Mouse (Mus musculus): ENCODE results near the gene Ddx46. TPM values are rescaled to one million over a fixed set of nuclear protein-coding genes. Genes with fewer than 3 reads are reported as not detected.
A peak's percentile ranks its signal among the peaks of the same experiment; 100 is the strongest.
"Not testable (repeated sequence)": the region's sequence is repeated elsewhere in the genome, so short reads cannot be mapped to it uniquely, and the experiment has no call there.

Ddx46 gene
- polyA plus RNA-seq, 1 experiment = 33.9 TPM

GRCm38 (mm10) chr13:55636185-55636983 lies 1.6 kb downstream of the Ddx46 start:
- DNase-seq (ENCODE audit: low spot score) = no peak

DNA sequence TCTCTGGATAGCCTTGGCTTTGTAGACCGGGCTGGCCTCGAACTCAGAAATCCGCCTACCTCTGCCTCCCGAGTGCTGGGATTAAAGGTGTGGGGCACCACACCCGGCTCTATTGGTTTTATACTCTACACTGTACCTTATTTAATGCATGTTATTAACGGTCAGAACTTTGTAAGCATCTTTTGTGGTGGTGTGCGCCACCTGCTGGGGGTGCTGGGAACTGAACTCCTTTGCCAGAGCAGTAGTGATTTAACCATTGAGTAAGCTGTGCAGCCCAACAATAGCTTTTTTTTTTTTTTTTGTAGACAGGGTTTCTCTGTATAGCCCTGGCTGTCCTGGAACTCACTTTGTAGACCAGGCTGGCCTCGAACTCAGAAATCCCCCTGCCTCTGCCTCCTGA lies 5.7 kb downstream of the Ddx46 start:
- DNase-seq (ENCODE audit: low spot score) = peak; percentile 55

DNA sequence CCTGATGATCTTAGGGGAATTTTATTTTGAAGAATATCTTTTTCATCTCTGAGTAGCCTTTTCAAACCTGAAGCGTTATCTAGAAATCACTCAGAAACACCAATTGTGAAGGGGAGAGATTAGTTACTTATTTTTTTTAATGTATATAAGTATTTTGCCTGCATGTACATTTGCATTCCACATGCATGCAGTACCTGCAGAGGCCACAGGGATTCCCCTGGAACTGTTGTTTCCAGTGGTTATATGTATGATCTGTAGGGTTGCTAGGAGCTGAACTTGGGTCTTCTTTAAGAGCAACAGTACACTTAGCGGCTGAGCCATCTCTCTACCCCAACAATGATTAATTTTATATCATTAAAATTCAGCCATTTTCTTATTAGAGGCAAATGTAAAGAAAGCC lies 9.7 kb downstream of the Ddx46 start:
- no peak for DNase-seq (ENCODE audit: low spot score)

- no peak for DNase-seq (ENCODE audit: low spot score)
These were observed 15.3 kb downstream of the Ddx46 start for GRCm38 (mm10) chr13:55650098-55650497.

DNA sequence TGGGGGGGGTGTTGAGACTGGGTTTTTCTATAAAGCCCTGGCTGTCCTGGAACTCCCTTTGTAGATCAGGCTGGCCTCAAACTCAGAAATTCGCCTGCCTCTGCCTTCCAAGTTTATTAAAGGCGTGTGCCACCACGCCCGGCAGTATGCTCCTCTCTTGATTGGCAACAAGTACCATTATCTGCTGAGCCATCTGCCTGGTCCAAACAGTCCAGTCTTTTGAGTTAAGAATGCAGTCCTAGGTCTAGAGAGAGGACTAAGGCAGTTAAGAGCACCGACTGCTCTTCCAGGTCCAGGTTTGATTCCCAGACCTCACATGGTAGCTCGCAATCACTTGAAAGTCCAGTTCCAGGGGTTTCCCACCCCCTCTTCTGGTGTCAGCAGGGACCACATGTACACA lies 16.2 kb downstream of the Ddx46 start:
- DNase-seq (ENCODE audit: low spot score) = no peak

DNA sequence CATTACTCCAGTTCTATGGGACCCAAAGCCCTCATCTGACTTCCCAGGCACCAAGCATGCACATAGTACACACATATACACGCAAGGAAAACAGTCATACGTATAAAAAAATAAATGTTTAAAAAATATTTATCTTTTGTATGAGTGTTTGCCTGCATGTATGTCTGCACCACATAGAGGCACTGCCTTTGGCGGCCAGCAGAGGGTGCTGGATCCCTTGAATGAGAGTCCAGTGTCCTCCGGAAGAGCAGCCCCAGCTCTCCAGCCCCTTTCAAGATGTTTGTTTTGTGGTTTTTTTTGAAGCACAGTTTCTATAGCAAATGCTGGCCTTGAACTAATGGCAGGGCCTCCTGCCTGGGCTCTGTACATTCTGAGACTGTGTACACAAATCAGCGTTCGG lies 33.7 kb downstream of the Ddx46 start:
- no peak for DNase-seq (ENCODE audit: low spot score)

GRCm38 (mm10) chr13:55672711-55673110 lies 37.9 kb downstream of the Ddx46 start:
- no peak for DNase-seq (ENCODE audit: low spot score)

- DNase-seq (ENCODE audit: low spot score) = no peak
These were observed 42.5 kb downstream of the Ddx46 start for GRCm38 (mm10) chr13:55677364-55677763.

GRCm38 (mm10) chr13:55682201-55682600 lies 47.4 kb downstream of the Ddx46 start:
- DNase-seq (ENCODE audit: low spot score) = no peak

DNA sequence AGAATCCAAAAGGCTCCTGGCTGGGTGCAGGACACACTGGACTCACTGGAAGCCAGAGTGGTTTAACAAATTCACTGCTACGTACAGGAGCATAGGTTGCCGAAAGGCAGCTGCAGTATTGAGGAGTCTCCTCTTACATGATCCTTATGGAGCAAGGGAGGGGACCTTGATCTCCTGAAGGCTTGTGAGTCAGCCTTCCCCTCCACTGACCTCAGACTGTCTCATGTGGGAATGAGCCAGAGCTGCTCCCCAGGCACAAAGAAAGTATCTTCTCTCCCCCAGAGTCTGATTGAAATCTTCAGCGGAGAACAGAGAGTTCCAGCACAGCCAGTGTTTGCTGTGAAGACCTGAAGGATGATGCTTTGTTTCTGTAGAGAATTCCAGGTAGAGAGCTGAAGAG lies 48.8 kb downstream of the Ddx46 start:
- no peak for DNase-seq (ENCODE audit: low spot score)

GRCm38 (mm10) chr13:55686107-55686633 lies 51.3 kb downstream of the Ddx46 start:
- no peak for DNase-seq (ENCODE audit: low spot score)

- DNase-seq (ENCODE audit: low spot score) = no peak
These were observed 53.2 kb downstream of the Ddx46 start for GRCm38 (mm10) chr13:55687927-55688602.

DNA sequence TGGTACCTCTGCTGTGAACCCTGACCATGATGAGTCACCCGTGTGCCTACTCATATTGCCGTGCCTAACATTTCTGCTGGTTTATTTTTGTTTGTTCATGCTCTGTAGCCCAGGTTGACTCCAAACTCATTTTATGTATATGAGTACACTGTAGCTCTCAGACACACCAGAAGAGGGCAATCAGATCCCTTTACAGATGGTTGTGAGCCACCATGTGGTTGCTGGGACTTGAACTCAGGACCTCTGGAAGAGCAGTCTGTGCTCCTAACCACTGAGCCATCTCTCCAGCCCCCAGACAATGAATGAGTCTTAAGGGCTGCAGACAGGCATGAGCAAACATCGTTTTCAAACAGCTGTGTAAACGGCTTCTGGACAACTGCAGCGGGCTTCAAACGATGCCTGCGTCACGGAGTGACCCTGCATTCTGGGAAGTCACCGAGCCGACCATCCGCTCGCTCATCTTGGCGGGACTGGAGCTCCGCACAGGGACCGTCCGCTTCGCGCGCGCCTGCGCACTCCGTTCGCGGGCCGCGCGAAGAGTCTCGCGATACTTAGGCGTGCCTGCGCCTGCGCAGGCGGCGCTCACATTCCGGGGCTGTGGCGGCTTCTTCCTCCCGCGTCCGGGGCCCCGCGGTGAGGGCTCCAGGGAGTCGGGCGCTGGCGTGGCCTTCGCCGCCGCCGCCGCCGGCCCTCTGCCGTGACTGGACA lies 57.9 kb downstream of the Ddx46 start, which contains the start of gene B230219D22Rik:
Gene B230219D22Rik, plus strand, starts transcription at position 590 of the 708 bp plus-strand sequence.
- peak; percentile 90 for DNase-seq (ENCODE audit: low spot score)

DNA sequence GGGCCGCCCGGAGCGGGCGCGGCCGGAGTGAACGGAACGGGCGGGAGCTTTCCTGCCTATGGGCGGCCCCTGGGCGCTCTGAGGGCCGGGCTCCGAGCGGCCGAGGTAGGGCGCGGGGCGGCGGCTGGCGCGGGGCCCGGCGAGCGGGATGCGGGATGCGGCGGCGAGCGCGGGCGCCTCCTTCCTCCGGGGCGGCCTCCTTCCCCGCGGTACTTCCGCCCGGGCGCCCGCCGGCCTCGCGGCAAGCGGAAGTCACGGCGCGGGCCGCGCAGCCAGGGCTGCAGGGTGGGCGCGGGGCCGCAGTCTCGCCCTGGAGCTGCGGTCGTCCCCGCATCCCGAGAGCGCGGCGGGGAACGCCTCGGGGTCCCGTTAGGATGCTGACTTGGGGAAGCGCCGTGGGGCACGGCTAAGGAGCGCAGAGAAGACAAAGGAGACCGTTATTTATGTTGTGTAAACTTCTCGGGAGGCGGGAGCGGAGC lies 58.5 kb downstream of the Ddx46 start:
- no peak for DNase-seq (ENCODE audit: low spot score)

DNA sequence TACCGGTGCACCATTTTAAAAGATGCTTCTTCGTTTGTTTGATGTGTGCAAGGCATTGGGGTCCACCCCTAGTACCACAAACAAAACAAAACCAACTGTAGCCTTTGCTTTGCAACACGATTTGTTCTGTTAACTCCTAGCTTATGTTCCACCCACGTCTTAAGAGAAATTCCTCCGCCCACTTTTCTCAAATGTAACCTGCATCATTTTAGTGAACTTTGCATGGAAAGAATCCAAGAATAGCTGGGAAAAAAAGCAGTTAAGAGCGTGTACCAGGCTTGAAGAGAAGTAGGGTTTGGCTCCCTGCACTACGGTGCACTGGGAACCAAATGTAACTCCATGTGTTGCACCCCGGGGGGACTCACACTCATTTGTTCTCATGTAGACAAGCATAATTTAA lies 59.3 kb downstream of the Ddx46 start:
- no peak for DNase-seq (ENCODE audit: low spot score)

- not testable (repeated sequence) for DNase-seq (ENCODE audit: low spot score)
These were observed 61.2 kb downstream of the Ddx46 start for GRCm38 (mm10) chr13:55695989-55696388.

DNA sequence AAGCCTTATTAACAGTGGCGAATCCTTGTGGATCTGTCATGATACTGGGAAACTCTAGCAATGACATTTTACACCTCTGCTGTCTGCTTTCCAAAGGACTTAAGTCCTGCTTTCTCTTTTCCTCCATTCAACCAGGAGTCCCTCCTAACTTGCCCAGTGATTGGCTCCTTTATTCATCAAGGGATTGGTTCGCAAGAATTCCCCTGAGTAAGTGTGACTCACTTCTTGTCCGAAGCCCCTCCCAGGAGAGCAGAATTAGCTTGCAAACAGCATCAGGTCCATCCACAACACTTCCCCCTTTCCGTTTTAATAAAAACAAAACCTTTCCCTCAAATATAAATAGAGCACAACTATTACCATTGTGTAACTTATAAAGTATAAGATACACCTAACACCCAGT lies 69.5 kb downstream of the Ddx46 start:
- no peak for DNase-seq (ENCODE audit: low spot score)

DNA sequence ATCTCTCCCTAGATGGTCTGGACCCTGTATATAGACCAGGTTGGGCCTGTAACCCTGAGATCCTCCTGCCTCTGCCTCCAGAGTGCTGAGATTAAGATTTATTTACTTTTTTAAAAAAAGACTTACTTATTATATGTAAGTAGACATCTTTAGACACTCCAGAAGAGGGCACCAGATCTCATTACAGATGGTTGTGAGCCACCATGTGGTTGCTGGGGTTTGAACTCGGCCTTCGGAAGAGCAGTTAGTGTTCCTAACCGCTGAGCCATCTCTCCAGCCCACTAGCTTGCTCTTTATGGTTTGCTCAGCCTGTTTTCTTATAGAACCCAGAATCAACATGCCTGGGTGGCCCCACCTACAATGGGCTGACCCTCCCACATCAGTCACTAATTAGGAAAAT lies 78.0 kb downstream of the Ddx46 start:
- DNase-seq (ENCODE audit: low spot score) = no peak

DNA sequence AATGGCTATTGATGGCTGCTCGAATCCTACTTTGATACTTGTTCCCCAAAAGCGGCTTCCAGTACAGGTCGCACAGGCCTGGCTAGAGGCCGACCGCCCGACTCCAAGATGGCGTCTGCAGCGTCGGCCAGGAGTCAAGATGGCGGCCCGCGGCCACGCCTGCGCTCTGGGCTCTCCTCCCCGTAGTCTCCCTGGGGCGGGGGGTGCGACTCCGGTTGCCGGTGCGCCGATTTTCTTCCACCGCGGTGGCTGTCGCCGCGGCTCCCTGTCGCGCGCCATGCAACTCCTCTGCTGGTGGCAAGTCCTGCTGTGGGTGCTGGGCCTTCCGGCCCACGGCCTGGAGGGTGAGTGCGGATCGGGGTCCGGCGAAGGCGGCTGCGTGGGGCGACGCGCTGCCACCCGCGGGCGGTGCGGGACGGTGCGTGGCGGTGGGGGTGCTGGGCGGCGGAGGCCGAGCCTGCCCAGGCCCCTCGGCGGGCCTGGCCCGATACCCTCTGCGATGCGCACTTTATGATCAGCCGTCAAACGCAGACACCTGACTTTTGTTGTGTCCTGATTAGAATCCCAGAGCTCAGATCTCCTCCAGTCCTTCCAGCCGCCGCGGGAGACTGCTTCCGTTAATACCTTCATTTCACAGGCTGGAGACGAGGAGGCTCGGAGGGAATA lies 79.8 kb downstream of the Ddx46 start, which contains the start of gene Txndc15:
Gene Txndc15, plus strand, starts transcription at position 150 of the 666 bp plus-strand sequence.
- DNase-seq (ENCODE audit: low spot score) = peak; percentile 91

GRCm38 (mm10) chr13:55715167-55715512 lies 80.3 kb downstream of the Ddx46 start:
- no peak for DNase-seq (ENCODE audit: low spot score)

- no peak for DNase-seq (ENCODE audit: low spot score)
These were observed 81.2 kb downstream of the Ddx46 start for GRCm38 (mm10) chr13:55715908-55716510.
